Mouse (Mus musculus) MEL (cell line): ENCODE measurements around the gene Cyren. TPM values are rescaled to one million over a fixed set of nuclear protein-coding genes. Genes with fewer than 3 reads are reported as not detected.

Experiments used
- DNase-seq: peaks from one replicate; pipeline ENCODE4 v3.0.0; 2011; ENCODE audit warnings: low read depth, low spot score
- H3K27ac ChIP-seq: 2 replicates; pipeline ENCODE4 v1.5.1; 2012; ENCODE audit warnings: low read depth, mild to moderate bottlenecking, control low read depth, low read length, moderate library complexity; ENCODE audit not compliant: control insufficient read depth
- H3K27me3 ChIP-seq, 2 experiments: fragments of 150-350 bp in 1 of 2; sonication (generic) in 1 of 2; 2 replicates each; pipeline ENCODE4 v1.6.1; 2012; ENCODE audit warnings: low read length in 2 of 2, mild to moderate bottlenecking in 2 of 2, improper control_type of control experiment in 1 of 2, moderate library complexity in 1 of 2; ENCODE audit not compliant: insufficient read depth in 2 of 2, control insufficient read depth in 1 of 2
- H3K36me3 ChIP-seq, 2 experiments: 2 replicates each; pipeline ENCODE4 v1.6.1; 2012 to 2014; ENCODE audit warnings: low read length in 2 of 2, improper control_type of control experiment in 1 of 2, inconsistent platforms in 1 of 2, mild to moderate bottlenecking in 1 of 2; ENCODE audit not compliant: insufficient read depth in 2 of 2, control insufficient read depth in 1 of 2
- H3K4me1 ChIP-seq, 2 experiments: fragments of 150-350 bp in 1 of 2; sonication (generic) in 1 of 2; 2 replicates each; pipeline ENCODE4 v1.6.1; 2012; ENCODE audit warnings: low read length in 2 of 2, improper control_type of control experiment in 1 of 2, mild to moderate bottlenecking in 1 of 2; ENCODE audit not compliant: insufficient read depth in 2 of 2, control insufficient read depth in 1 of 2
- H3K4me3 ChIP-seq, 2 experiments: fragments of 150-350 bp in 1 of 2; sonication (generic) in 1 of 2; 2 replicates each; pipeline ENCODE4 v1.5.1; 2012; ENCODE audit warnings: low read depth in 2 of 2, low read length in 2 of 2, mild to moderate bottlenecking in 2 of 2, moderate library complexity in 2 of 2, control low read depth in 1 of 2, improper control_type of control experiment in 1 of 2; ENCODE audit not compliant: control insufficient read depth in 1 of 2, insufficient read depth in 1 of 2
- H3K79me2 ChIP-seq: 2 replicates; pipeline ENCODE4 v1.6.1; 2012; ENCODE audit warnings: mild to moderate bottlenecking, low read length, moderate library complexity; ENCODE audit not compliant: control insufficient read depth, poor library complexity, insufficient read depth
- H3K9ac ChIP-seq: 2 replicates; pipeline ENCODE4 v1.6.1; 2012; ENCODE audit warnings: low read depth, mild to moderate bottlenecking, control low read depth, low read length, moderate library complexity; ENCODE audit not compliant: control insufficient read depth, poor library complexity, severe bottlenecking
- H3K9me3 ChIP-seq: fragments of 150-350 bp; sonication (generic); replicated peaks from 2 replicates; pipeline ENCODE4 v1.6.1; 2012; ENCODE audit warnings: mild to moderate bottlenecking, low read length, improper control_type of control experiment, moderate library complexity; ENCODE audit not compliant: insufficient read depth
- BHLHE40 ChIP-seq: IDR thresholded peaks from 2 replicates; pipeline ENCODE4 v1.6.1; 2012; ENCODE audit warnings: low read depth, mild to moderate bottlenecking, inconsistent platforms, low read length, improper control_type of control experiment, borderline replicate concordance
- CHD2 ChIP-seq: IDR thresholded peaks from 2 replicates; pipeline ENCODE4 v1.6.1; 2011; ENCODE audit warnings: low read length, improper control_type of control experiment
- CTCF ChIP-seq, 3 experiments: IDR thresholded peaks in 2 of 3; conservative IDR thresholded peaks in 1 of 3; 2 replicates each; pipeline ENCODE4 v1.5.1; 2011 to 2012; ENCODE audit warnings: low read length in 3 of 3, low read depth in 2 of 3, mild to moderate bottlenecking in 2 of 3, improper control_type of control experiment in 1 of 3, inconsistent platforms in 1 of 3, mixed read lengths in 1 of 3, moderate library complexity in 1 of 3; ENCODE audit not compliant: control insufficient read depth in 1 of 3, insufficient read depth in 1 of 3, poor library complexity in 1 of 3, severe bottlenecking in 1 of 3
- E2F4 ChIP-seq: IDR thresholded peaks from 2 replicates; pipeline ENCODE4 v1.6.1; 2011; ENCODE audit warnings: low read depth, low read length, improper control_type of control experiment, borderline replicate concordance
- ELF1 ChIP-seq: IDR thresholded peaks from 2 replicates; pipeline ENCODE4 v1.6.1; 2014; ENCODE audit warnings: low read depth, mild to moderate bottlenecking, inconsistent platforms, low read length, improper control_type of control experiment, moderate library complexity
- ETS1 ChIP-seq: IDR thresholded peaks from 2 replicates; pipeline ENCODE4 v1.6.1; 2012; ENCODE audit warnings: low read depth, mild to moderate bottlenecking, inconsistent platforms, low read length, improper control_type of control experiment, moderate library complexity
- GABPA ChIP-seq: IDR thresholded peaks from 2 replicates; pipeline ENCODE4 v1.6.1; 2012; ENCODE audit warnings: low read depth, mild to moderate bottlenecking, inconsistent platforms, low read length, improper control_type of control experiment, moderate library complexity
- GATA1 ChIP-seq: IDR thresholded peaks from 2 replicates; pipeline ENCODE4 v1.6.1; 2011; ENCODE audit warnings: low read depth, low read length, improper control_type of control experiment
- HCFC1 ChIP-seq: IDR thresholded peaks from 2 replicates; pipeline ENCODE4 v1.6.1; 2012; ENCODE audit warnings: low read depth, mild to moderate bottlenecking, inconsistent platforms, low read length, improper control_type of control experiment, moderate library complexity
- JUND ChIP-seq: IDR thresholded peaks from 2 replicates; pipeline ENCODE4 v1.6.1; 2011; ENCODE audit warnings: low read depth, mild to moderate bottlenecking, improper control_type of control experiment, low read length
- MAFK ChIP-seq: IDR thresholded peaks from 2 replicates; pipeline ENCODE4 v1.6.1; 2011; ENCODE audit warnings: low read depth, mild to moderate bottlenecking, low read length, improper control_type of control experiment, borderline replicate concordance
- MAZ ChIP-seq: IDR thresholded peaks from 2 replicates; pipeline ENCODE4 v1.6.1; 2012; ENCODE audit warnings: low read depth, mild to moderate bottlenecking, inconsistent platforms, low read length, improper control_type of control experiment
- MEF2A ChIP-seq: IDR thresholded peaks from 2 replicates; pipeline ENCODE4 v1.6.1; 2014; ENCODE audit warnings: low read depth, mild to moderate bottlenecking, inconsistent platforms, low read length, improper control_type of control experiment; ENCODE audit not compliant: poor library complexity, insufficient replicate concordance, severe bottlenecking; ENCODE audit errors: extremely low read depth
- MXI1 ChIP-seq: IDR thresholded peaks from 2 replicates; pipeline ENCODE4 v1.6.1; 2011; ENCODE audit warnings: mild to moderate bottlenecking, low read depth, low read length, improper control_type of control experiment
- MYB ChIP-seq: IDR thresholded peaks from 2 replicates; pipeline ENCODE4 v1.6.1; 2011; ENCODE audit warnings: mild to moderate bottlenecking, low read depth, low read length, improper control_type of control experiment
- MYC ChIP-seq: IDR thresholded peaks from 2 replicates; pipeline ENCODE4 v1.6.1; 2011; ENCODE audit warnings: low read depth, mild to moderate bottlenecking, low read length, improper control_type of control experiment, moderate library complexity
- NELFE ChIP-seq: IDR thresholded peaks from 2 replicates; pipeline ENCODE4 v1.6.1; 2011; ENCODE audit warnings: low read depth, low read length, improper control_type of control experiment
- NRF1 ChIP-seq: IDR thresholded peaks from 2 replicates; pipeline ENCODE4 v1.6.1; 2014; ENCODE audit warnings: low read depth, mild to moderate bottlenecking, inconsistent platforms, low read length, improper control_type of control experiment, moderate library complexity; ENCODE audit not compliant: poor library complexity, insufficient read depth, severe bottlenecking
- POLR2A ChIP-seq, 2 experiments: IDR thresholded peaks; 2 replicates each; pipeline ENCODE4 v1.6.1; 2011 to 2012; ENCODE audit warnings: low read length in 2 of 2, mild to moderate bottlenecking in 2 of 2, control low read depth in 1 of 2, improper control_type of control experiment in 1 of 2, low read depth in 1 of 2, moderate library complexity in 1 of 2; ENCODE audit not compliant: control insufficient read depth in 1 of 2, insufficient read depth in 1 of 2, poor library complexity in 1 of 2
- POLR2AphosphoS2 ChIP-seq: IDR thresholded peaks from 2 replicates; pipeline ENCODE4 v1.6.1; 2011; ENCODE audit warnings: low read length, improper control_type of control experiment
- POLR2AphosphoS5 ChIP-seq: IDR thresholded peaks from 2 replicates; pipeline ENCODE4 v1.6.1; 2012; ENCODE audit warnings: low read depth, borderline replicate concordance, mild to moderate bottlenecking, inconsistent platforms, low read length, moderate library complexity, mixed read lengths
- RAD21 ChIP-seq: IDR thresholded peaks from 2 replicates; pipeline ENCODE4 v1.6.1; 2011; ENCODE audit warnings: mild to moderate bottlenecking, low read depth, low read length, improper control_type of control experiment
- RCOR1 ChIP-seq: IDR thresholded peaks from 2 replicates; pipeline ENCODE4 v1.6.1; 2012; ENCODE audit warnings: low read depth, mild to moderate bottlenecking, inconsistent platforms, low read length, improper control_type of control experiment
- SIN3A ChIP-seq: IDR thresholded peaks from 2 replicates; pipeline ENCODE4 v1.6.1; 2012; ENCODE audit warnings: low read length, improper control_type of control experiment, inconsistent platforms
- SMC3 ChIP-seq: IDR thresholded peaks from 2 replicates; pipeline ENCODE4 v1.6.1; 2011; ENCODE audit warnings: low read depth, low read length, improper control_type of control experiment
- TAL1 ChIP-seq: IDR thresholded peaks from 2 replicates; pipeline ENCODE4 v1.6.1; 2012; ENCODE audit warnings: mild to moderate bottlenecking, inconsistent platforms, low read length, moderate library complexity, mixed read lengths
- TBP ChIP-seq: IDR thresholded peaks from 2 replicates; pipeline ENCODE4 v1.8.0; 2011; ENCODE audit warnings: low read depth, low read length, improper control_type of control experiment
- TCF12 ChIP-seq: IDR thresholded peaks from 2 replicates; pipeline ENCODE4 v1.6.1; 2014; ENCODE audit warnings: low read depth, mild to moderate bottlenecking, inconsistent platforms, low read length, improper control_type of control experiment, moderate library complexity
- UBTF ChIP-seq: IDR thresholded peaks from 2 replicates; pipeline ENCODE4 v1.6.1; 2012; ENCODE audit warnings: low read depth, mild to moderate bottlenecking, inconsistent platforms, low read length, improper control_type of control experiment, moderate library complexity, borderline replicate concordance; ENCODE audit not compliant: insufficient read depth
- USF1 ChIP-seq: IDR thresholded peaks from 2 replicates; pipeline ENCODE4 v1.6.1; 2014; ENCODE audit warnings: low read depth, mild to moderate bottlenecking, inconsistent platforms, low read length, improper control_type of control experiment, moderate library complexity
- USF2 ChIP-seq, 2 experiments: IDR thresholded peaks; 2 replicates each; pipeline ENCODE4 v1.6.1; 2011 to 2012; ENCODE audit warnings: improper control_type of control experiment in 2 of 2, low read length in 2 of 2, borderline replicate concordance in 1 of 2, inconsistent platforms in 1 of 2, low read depth in 1 of 2, mild to moderate bottlenecking in 1 of 2; ENCODE audit not compliant: insufficient read depth in 1 of 2
- ZC3H11A ChIP-seq: IDR thresholded peaks from 2 replicates; pipeline ENCODE4 v1.6.1; 2012; ENCODE audit warnings: low read depth, mild to moderate bottlenecking, inconsistent platforms, low read length, improper control_type of control experiment
- ZKSCAN1 ChIP-seq: IDR thresholded peaks from 2 replicates; pipeline ENCODE4 v1.6.1; 2012; ENCODE audit warnings: low read depth, mild to moderate bottlenecking, inconsistent platforms, low read length, improper control_type of control experiment, moderate library complexity
- ZMIZ1 ChIP-seq: IDR thresholded peaks from 2 replicates; pipeline ENCODE4 v1.6.1; 2012; ENCODE audit warnings: low read depth, mild to moderate bottlenecking, inconsistent platforms, low read length, improper control_type of control experiment, moderate library complexity
- ZNF384 ChIP-seq: IDR thresholded peaks from 2 replicates; pipeline ENCODE4 v1.6.1; 2012; ENCODE audit warnings: low read depth, mild to moderate bottlenecking, inconsistent platforms, low read length, improper control_type of control experiment
- polyA plus RNA-seq, 2 experiments: library from polyadenylated mRNA; stranded (reverse) in 1 of 2; unstranded in 1 of 2; fragments of >175 nt in 1 of 2; fragments of >200 nt in 1 of 2; gene quantifications; 2 replicates each; pipeline versions ENCODE4 v1.2.1 to v1.2.4; 2012; ENCODE audit warnings: low replicate concordance in 2 of 2, low read depth in 1 of 2; ENCODE audit not compliant: insufficient read length in 2 of 2, insufficient read depth in 1 of 2, missing spikeins in 1 of 2
- total RNA-seq: library from RNA; depleted of rRNA; stranded (reverse); fragments of 300-350 nt; gene quantifications from 2 replicates; pipeline ENCODE4 v1.2.3, GENCODE M21; 2012

Gene Cyren
- total and polyA plus RNA-seq, 3 experiments: 10.1 to 15.9 TPM; not detected in 1

DNA sequence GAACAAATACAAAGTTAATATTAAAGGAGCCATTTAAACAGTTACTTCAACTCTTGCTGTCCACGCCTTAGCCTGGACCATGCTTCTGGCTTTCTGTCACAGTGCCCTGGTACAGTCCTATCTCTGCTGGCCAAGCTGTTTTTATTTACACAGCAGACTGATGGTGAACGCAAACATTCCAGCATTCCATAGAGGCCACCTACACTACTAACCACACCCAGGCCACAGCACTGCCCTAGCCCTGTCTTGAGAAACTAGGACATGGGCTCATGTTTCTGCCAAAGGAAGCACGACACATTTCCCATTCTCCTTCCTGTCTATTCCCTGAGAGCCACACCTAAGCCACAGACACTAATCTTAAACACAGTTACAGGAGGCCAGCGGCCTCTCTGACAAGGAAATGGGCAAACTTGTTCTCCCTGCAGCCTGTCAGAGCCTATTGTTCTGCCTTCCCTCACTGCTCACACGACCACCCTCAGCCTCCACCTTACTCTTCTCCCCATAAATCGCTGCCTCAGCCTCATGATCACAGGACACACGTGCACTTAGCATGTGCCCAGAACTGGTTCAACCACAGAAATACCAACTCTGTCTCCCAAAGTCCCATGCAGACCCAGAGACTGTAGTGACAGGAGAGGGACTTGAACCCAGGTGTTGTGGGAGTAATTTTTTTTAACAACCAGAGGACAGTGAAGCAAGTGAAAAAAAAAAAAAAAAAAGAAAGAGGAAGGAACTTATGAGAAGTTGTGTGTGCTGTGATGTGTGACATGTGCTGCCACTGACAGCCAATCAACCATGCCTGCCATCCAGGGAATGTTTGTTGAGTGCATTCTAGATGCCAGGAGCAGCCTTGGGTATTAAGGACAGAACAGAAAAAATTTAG is 11.9 kb downstream of the Cyren start:
- Histone ChIP-seq H3K4me1 (peaks cover 18 to 56% of the 10 kb centered on the region in 2 experiments), H3K79me2 (peaks cover 3% of the 10 kb centered on the region; the same call in 1 of the 2 replicates), H3K4me3 (no peak overlapping the region), H3K27me3 (no peaks in the 10 kb centered on the region), H3K36me3 (peaks cover 0 to 48% of the 10 kb centered on the region in 2 experiments; a peak in 2 of 4 replicates), H3K9me3 (no peaks in the 10 kb centered on the region), H3K27ac (peak overlapping the region; percentile 59), H3K9ac (peak overlapping the region; percentile 42)
- peak; percentile 55 for DNase-seq
- TF ChIP-seq UBTF (no peak), MYB (no peak), TCF12 (no peak), NELFE (no peak), RAD21 (no peak), MXI1 (peak; percentile 32), HCFC1 (no peak), ELF1 (no peak), MAZ (no peak), SIN3A (peak; percentile 50; the same call in 1 of the 2 replicates), JUND (no peak), GATA1 (no peak), USF1 (0 out of 2 replicates have a peak, but pooled peaks have one; percentile 3), ZNF384 (peak; percentile 97), POLR2AphosphoS2 (no peak), ZMIZ1 (no peak), ETS1 (peak; percentile 59), ZC3H11A (no peak), BHLHE40 (no peak), E2F4 (no peak), NRF1 (no peak), TBP (0 out of 2 replicates have a peak, but pooled peaks have one; percentile 20), USF2 (IDR thresholded peaks at IDR 0.05; ENCODE audit: borderline replicate concordance in 1 of 2, insufficient read depth in 1 of 2, low read depth in 1 of 2, low read length in 2 of 2) (no peak), CTCF (IDR thresholded peaks at IDR 0.05 in 2 of 3, conservative IDR thresholded peaks at IDR 0.05 in 1 of 3; ENCODE audit: control insufficient read depth in 1 of 3, insufficient read depth in 1 of 3, low read depth in 2 of 3, low read length in 3 of 3, poor library complexity in 1 of 3, severe bottlenecking in 1 of 3) (no peak), SMC3 (no peak), GABPA (no peak), MAFK (no peak), MEF2A (no peak), POLR2A (IDR thresholded peaks at IDR 0.05; ENCODE audit: control insufficient read depth in 1 of 2, insufficient read depth in 1 of 2, low read depth in 1 of 2, low read length in 2 of 2, poor library complexity in 1 of 2) (no peak), CHD2 (no peak), MYC (0 out of 2 replicates have a peak, but pooled peaks have one; percentile 54), TAL1 (no peak), POLR2AphosphoS5 (no peak), RCOR1 (no peak), ZKSCAN1 (no peak)
